8 mouse cellular contexts compared by ENCODE assay signal in genomic region chr4:82512743-82513425, GRCm38 (mm10).
DNase-seq lines count a peak whose midpoint lies in the region; ATAC-seq and TF ChIP-seq lines count a peak whose summit lies in the region.

No protein-coding gene starts in this region.

- peak; percentile 95 for ATAC-seq in limb, embryonic 12.5 days (ENCODE audit: insufficient number of reproducible peaks, insufficient read depth, low FRiP score, low TSS enrichment, low read depth)
- peak; percentile 96 for ATAC-seq in midbrain, embryonic 14.5 days (ENCODE audit: low FRiP score, low TSS enrichment)
- ATAC-seq in inflammation-experienced regulatory T-cells, adult 6 months, result no peak

- peak; percentile 93 to 95 for DNase-seq in adrenal gland, postnatal 4 days (ENCODE audit: low spot score in 2 of 2)
- peak; percentile 96 for DNase-seq in embryo, embryonic 9.5 days (ENCODE audit: extremely low spot score)
- peak; percentile 100 for DNase-seq in heart, adult 11 months
- peak; percentile 99 for DNase-seq in kidney, adult 18-20 months
- DNase-seq in midbrain, embryonic 14.5 days, result peak; percentile 95
- DNase-seq in spleen, adult 2 months (ENCODE audit: low read depth in 1 of 2, low spot score in 2 of 2), result peak in 1 of 2 experiments; percentile 35

- peak overlapping the region; percentile 66 for H3K9ac ChIP-seq in limb, embryonic 12.5 days (replicated peaks)
- H3K9ac ChIP-seq in midbrain, embryonic 14.5 days (replicated peaks; ENCODE audit: low read length), result peak overlapping the region; percentile 51

- H3K4me3 ChIP-seq in limb, embryonic 12.5 days (replicated peaks), result peak overlapping the region; percentile 47
- peak overlapping the region; percentile 48 for H3K4me3 ChIP-seq in midbrain, embryonic 14.5 days (replicated peaks; ENCODE audit: low read depth, low read length)
- peak overlapping the region; percentile 28; the same call in 1 of the 2 replicates for H3K4me3 ChIP-seq in spleen, adult 2 months (ENCODE audit: extremely low read depth, insufficient read depth, insufficient read length)

- under 1% methylated on average over 59 of the region's 63 CpGs for WGBS in limb, embryonic 12.5 days
- under 1% methylated on average over 61 of the region's 63 CpGs for WGBS in midbrain, embryonic 14.5 days
- WGBS in spleen, adult 2 months, result 2% methylated on average over 54 of the region's 63 CpGs

- H3K27ac ChIP-seq in limb, embryonic 12.5 days, result peak overlapping the region; percentile 93
- peak overlapping the region; percentile 83 for H3K27ac ChIP-seq in midbrain, embryonic 14.5 days (replicated peaks; ENCODE audit: low read depth, low read length)
- peak overlapping the region; percentile 52; the same call in 1 of the 2 replicates for H3K27ac ChIP-seq in spleen, adult 2 months (ENCODE audit: insufficient read depth, low read length)

- H3K9me3 ChIP-seq in limb, embryonic 12.5 days, result no peaks in the 10 kb centered on the region
- no peaks in the 10 kb centered on the region for H3K9me3 ChIP-seq in midbrain, embryonic 14.5 days (ENCODE audit: control insufficient read depth, low read length)

- TF ChIP-seq CTCF in spleen, adult 2 months (IDR thresholded peaks at IDR 0.05; ENCODE audit: extremely low read depth, insufficient read depth, insufficient read length, insufficient replicate concordance), result no peak

- H3K27me3 ChIP-seq in limb, embryonic 12.5 days, result no peaks in the 10 kb centered on the region
- H3K27me3 ChIP-seq in midbrain, embryonic 14.5 days (ENCODE audit: control insufficient read depth, insufficient read depth, low read length), result no peaks in the 10 kb centered on the region
- peaks cover 13% of the 10 kb centered on the region for H3K27me3 ChIP-seq in spleen, adult 2 months (ENCODE audit: control insufficient read depth, insufficient read depth, low read length)

- TF ChIP-seq POLR2A in spleen, adult 2 months (IDR thresholded peaks at IDR 0.05; ENCODE audit: low read depth, low read length), result no peak

- no peaks in the 10 kb centered on the region for H3K36me3 ChIP-seq in limb, embryonic 12.5 days
- no peaks in the 10 kb centered on the region for H3K36me3 ChIP-seq in midbrain, embryonic 14.5 days (ENCODE audit: control insufficient read depth, insufficient read depth, low read length)
- no peaks in the 10 kb centered on the region for H3K36me3 ChIP-seq in spleen, adult 2 months (ENCODE audit: control insufficient read depth, insufficient read depth, low read length)

- H3K4me1 ChIP-seq in limb, embryonic 12.5 days (replicated peaks), result peaks cover 43% of the 10 kb centered on the region
- H3K4me1 ChIP-seq in midbrain, embryonic 14.5 days (ENCODE audit: control insufficient read depth, insufficient read depth, low read length), result peaks cover 15% of the 10 kb centered on the region
- H3K4me1 ChIP-seq in spleen, adult 2 months (ENCODE audit: control insufficient read depth, insufficient read depth, insufficient read length), result peaks cover 5% of the 10 kb centered on the region

- H3K4me2 ChIP-seq in limb, embryonic 12.5 days, result peak overlapping the region; percentile 89
- peak overlapping the region; percentile 98 for H3K4me2 ChIP-seq in midbrain, embryonic 14.5 days (ENCODE audit: low read length)
